Mouse (Mus musculus): ENCODE results near the gene Ptcra. TPM values are rescaled to one million over a fixed set of nuclear protein-coding genes. Genes with fewer than 3 reads are reported as not detected.

Gene Ptcra
- polyA plus RNA-seq, 1 experiment from 2014 or later, result 0.16 TPM

- Histone ChIP-seq H3K27me3 (no peaks in the 10 kb centered on the region), H3K9me3 (no peaks in the 10 kb centered on the region), H3K9ac (replicated peaks) (no peak overlapping the region), H3K4me3 (replicated peaks) (no peak overlapping the region), H3K4me2 (no peak overlapping the region), H3K27ac (no peak overlapping the region), H3K36me3 (peaks cover 61% of the 10 kb centered on the region), H3K4me1 (replicated peaks) (peaks cover 2% of the 10 kb centered on the region)
- no peak for ATAC-seq (ENCODE audit: insufficient number of reproducible peaks, insufficient read depth, low FRiP score, low TSS enrichment, low read depth)
- 82% methylated on average over 2 of the region's 2 CpGs for WGBS
Measured at GRCm38 (mm10) chr17:46745506-46745905, 18.0 kb downstream of the Ptcra start.

- 82% methylated on average over 9 of the region's 9 CpGs for WGBS
- no peak for ATAC-seq (ENCODE audit: insufficient number of reproducible peaks, insufficient read depth, low FRiP score, low TSS enrichment, low read depth)
- Histone ChIP-seq H3K9ac (replicated peaks) (no peak overlapping the region), H3K27me3 (no peaks in the 10 kb centered on the region), H3K27ac (no peak overlapping the region), H3K9me3 (no peaks in the 10 kb centered on the region), H3K4me1 (replicated peaks) (no peaks in the 10 kb centered on the region), H3K36me3 (peaks cover 64% of the 10 kb centered on the region), H3K4me3 (replicated peaks) (no peak overlapping the region), H3K4me2 (no peak overlapping the region)
Measured at GRCm38 (mm10) chr17:46742986-46743385, 20.5 kb downstream of the Ptcra start.

- WGBS, result 92% methylated on average over 6 of the region's 6 CpGs
- H3K4me1 ChIP-seq (replicated peaks), result no peaks in the 10 kb centered on the region
- H3K4me3 ChIP-seq (replicated peaks), result no peak overlapping the region
- peaks cover 63% of the 10 kb centered on the region for H3K36me3 ChIP-seq
- no peak overlapping the region for H3K27ac ChIP-seq
- no peak overlapping the region for H3K9ac ChIP-seq (replicated peaks)
- ATAC-seq (ENCODE audit: insufficient number of reproducible peaks, insufficient read depth, low FRiP score, low TSS enrichment, low read depth), result no peak
- H3K27me3 ChIP-seq, result no peaks in the 10 kb centered on the region
- no peaks in the 10 kb centered on the region for H3K9me3 ChIP-seq
- H3K4me2 ChIP-seq, result no peak overlapping the region
Measured at GRCm38 (mm10) chr17:46741305-46741704, 22.2 kb downstream of the Ptcra start.

GRCm38 (mm10) chr17:46736160-46736559 is 27.4 kb downstream of the Ptcra start:
- ATAC-seq (ENCODE audit: insufficient number of reproducible peaks, insufficient read depth, low FRiP score, low TSS enrichment, low read depth), result no peak
- no peak overlapping the region for H3K4me2 ChIP-seq
- H3K4me1 ChIP-seq (replicated peaks), result no peaks in the 10 kb centered on the region
- H3K27ac ChIP-seq, result no peak overlapping the region
- H3K36me3 ChIP-seq, result peaks cover 40% of the 10 kb centered on the region
- H3K4me3 ChIP-seq (replicated peaks), result no peak overlapping the region
- 61% methylated on average over 10 of the region's 10 CpGs for WGBS
- no peak overlapping the region for H3K9ac ChIP-seq (replicated peaks)
- H3K27me3 ChIP-seq, result no peaks in the 10 kb centered on the region
- H3K9me3 ChIP-seq, result no peaks in the 10 kb centered on the region

- no peaks in the 10 kb centered on the region for H3K4me1 ChIP-seq (replicated peaks)
- peaks cover 40% of the 10 kb centered on the region for H3K36me3 ChIP-seq
- H3K9ac ChIP-seq (replicated peaks), result no peak overlapping the region
- peaks cover 3% of the 10 kb centered on the region for H3K27me3 ChIP-seq
- H3K4me3 ChIP-seq (replicated peaks), result no peak overlapping the region
- H3K4me2 ChIP-seq, result no peak overlapping the region
- no peak for ATAC-seq (ENCODE audit: insufficient number of reproducible peaks, insufficient read depth, low FRiP score, low TSS enrichment, low read depth)
- 90% methylated on average over 7 of the region's 7 CpGs for WGBS
- no peak overlapping the region for H3K27ac ChIP-seq
- no peaks in the 10 kb centered on the region for H3K9me3 ChIP-seq
Measured at GRCm38 (mm10) chr17:46735287-46735686, 28.2 kb downstream of the Ptcra start.

- ATAC-seq (ENCODE audit: insufficient number of reproducible peaks, insufficient read depth, low FRiP score, low TSS enrichment, low read depth), result no peak
- Histone ChIP-seq H3K4me3 (replicated peaks) (no peak overlapping the region), H3K4me2 (no peak overlapping the region), H3K27ac (no peak overlapping the region), H3K4me1 (replicated peaks) (peaks cover 1% of the 10 kb centered on the region; the same call in 1 of the 2 replicates), H3K9me3 (no peaks in the 10 kb centered on the region), H3K36me3 (peaks cover 40% of the 10 kb centered on the region), H3K27me3 (peaks cover 16% of the 10 kb centered on the region), H3K9ac (replicated peaks) (no peak overlapping the region)
- 88% methylated on average over 3 of the region's 3 CpGs for WGBS
Measured at GRCm38 (mm10) chr17:46734055-46734454, 29.5 kb downstream of the Ptcra start.

- peak within 1 kb of the TSS; percentile 16 for H3K4me3 ChIP-seq (replicated peaks)
- 12% methylated on average over 24 of the region's 24 CpGs for WGBS
- no peak for ATAC-seq (ENCODE audit: insufficient number of reproducible peaks, insufficient read depth, low FRiP score, low TSS enrichment, low read depth)
- H3K9ac ChIP-seq (replicated peaks), result peak within 1 kb of the TSS; percentile 44; the same call in 1 of the 2 replicates
- peaks cover 8% of the 10 kb centered on the region; the same call in 1 of the 2 replicates for H3K4me1 ChIP-seq (replicated peaks)
- H3K27ac ChIP-seq, result no peak within 1 kb of the TSS
- peak within 1 kb of the TSS; percentile 36 for H3K4me2 ChIP-seq
- H3K36me3 ChIP-seq, result peaks cover 24% of the 10 kb centered on the region
- no peaks in the 10 kb centered on the region for H3K9me3 ChIP-seq
- H3K27me3 ChIP-seq, result peaks cover 29% of the 10 kb centered on the region
Measured at GRCm38 (mm10) chr17:46728904-46729318, 34.6 kb downstream of the Ptcra start, which contains the start of gene Gnmt. TSS of gene Gnmt (minus strand) at chr17:46729168.

GRCm38 (mm10) chr17:46728496-46728895 is 35.0 kb downstream of the Ptcra start:
- peaks cover 29% of the 10 kb centered on the region for H3K27me3 ChIP-seq
- no peaks in the 10 kb centered on the region for H3K9me3 ChIP-seq
- H3K4me1 ChIP-seq (replicated peaks), result peaks cover 8% of the 10 kb centered on the region; the same call in 1 of the 2 replicates
- no peak overlapping the region for H3K27ac ChIP-seq
- 46% methylated on average over 11 of the region's 11 CpGs for WGBS
- peaks cover 28% of the 10 kb centered on the region for H3K36me3 ChIP-seq
- H3K9ac ChIP-seq (replicated peaks), result peak overlapping the region; percentile 44; the same call in 1 of the 2 replicates
- no peak for ATAC-seq (ENCODE audit: insufficient number of reproducible peaks, insufficient read depth, low FRiP score, low TSS enrichment, low read depth)
- H3K4me3 ChIP-seq (replicated peaks), result peak overlapping the region; percentile 16
- H3K4me2 ChIP-seq, result peak overlapping the region; percentile 36

GRCm38 (mm10) chr17:46728021-46728420 is 35.5 kb downstream of the Ptcra start:
- no peaks in the 10 kb centered on the region for H3K9me3 ChIP-seq
- peaks cover 33% of the 10 kb centered on the region for H3K36me3 ChIP-seq
- no peak overlapping the region for H3K27ac ChIP-seq
- H3K4me1 ChIP-seq (replicated peaks), result peaks cover 8% of the 10 kb centered on the region; the same call in 1 of the 2 replicates
- no peak overlapping the region for H3K4me3 ChIP-seq (replicated peaks)
- WGBS, result 37% methylated on average over 6 of the region's 6 CpGs
- ATAC-seq (ENCODE audit: insufficient number of reproducible peaks, insufficient read depth, low FRiP score, low TSS enrichment, low read depth), result no peak
- no peak overlapping the region for H3K9ac ChIP-seq (replicated peaks)
- peaks cover 29% of the 10 kb centered on the region for H3K27me3 ChIP-seq
- no peak overlapping the region for H3K4me2 ChIP-seq

GRCm38 (mm10) chr17:46727271-46727670 is 36.2 kb downstream of the Ptcra start:
- Histone ChIP-seq H3K4me2 (no peak overlapping the region), H3K9me3 (no peaks in the 10 kb centered on the region), H3K4me1 (replicated peaks) (peaks cover 8% of the 10 kb centered on the region; the same call in 1 of the 2 replicates), H3K27me3 (peaks cover 29% of the 10 kb centered on the region), H3K27ac (no peak overlapping the region), H3K4me3 (replicated peaks) (no peak overlapping the region), H3K36me3 (peaks cover 39% of the 10 kb centered on the region), H3K9ac (replicated peaks) (no peak overlapping the region)
- ATAC-seq (ENCODE audit: insufficient number of reproducible peaks, insufficient read depth, low FRiP score, low TSS enrichment, low read depth), result no peak
- 89% methylated on average over 11 of the region's 11 CpGs for WGBS

GRCm38 (mm10) chr17:46725731-46726645 is 37.5 kb downstream of the Ptcra start:
- no peak overlapping the region for H3K4me2 ChIP-seq
- H3K27ac ChIP-seq, result no peak overlapping the region
- peaks cover 52% of the 10 kb centered on the region for H3K36me3 ChIP-seq
- H3K9me3 ChIP-seq, result no peaks in the 10 kb centered on the region
- H3K27me3 ChIP-seq, result peaks cover 29% of the 10 kb centered on the region
- WGBS, result 89% methylated on average over 26 of the region's 26 CpGs
- ATAC-seq (ENCODE audit: insufficient number of reproducible peaks, insufficient read depth, low FRiP score, low TSS enrichment, low read depth), result 0 out of 2 replicates have a peak, but pooled peaks have one; percentile 7
- no peak overlapping the region for H3K4me3 ChIP-seq (replicated peaks)
- peaks cover 8% of the 10 kb centered on the region; the same call in 1 of the 2 replicates for H3K4me1 ChIP-seq (replicated peaks)
- H3K9ac ChIP-seq (replicated peaks), result no peak overlapping the region
